Mouse (Mus musculus): ENCODE data around the gene Dscaml1. TPM values are rescaled to one million over a fixed set of nuclear protein-coding genes. Genes with fewer than 3 reads are reported as not detected.

Gene Dscaml1
- total and polyA plus RNA-seq, 3 experiments = not detected

- Histone ChIP-seq H3K79me2 (ENCODE audit: control insufficient read depth, insufficient read depth, low read length, poor library complexity) (no peaks in the 10 kb centered on the region), H3K36me3 (ENCODE audit: control insufficient read depth in 1 of 2, insufficient read depth in 2 of 2, low read length in 2 of 2) (no peaks in the 10 kb centered on the region), H3K9ac (ENCODE audit: control insufficient read depth, low read depth, low read length, poor library complexity, severe bottlenecking) (no peak overlapping the region), H3K4me1 (ENCODE audit: control insufficient read depth in 1 of 2, insufficient read depth in 2 of 2, low read length in 2 of 2) (no peaks in the 10 kb centered on the region), H3K9me3 (replicated peaks; ENCODE audit: insufficient read depth, low read length) (no peaks in the 10 kb centered on the region), H3K4me3 (ENCODE audit: control insufficient read depth in 1 of 2, insufficient read depth in 1 of 2, low read depth in 2 of 2, low read length in 2 of 2) (no peak overlapping the region; a peak in 1 of 4 replicates), H3K27ac (ENCODE audit: control insufficient read depth, low read depth, low read length) (no peak overlapping the region), H3K27me3 (ENCODE audit: control insufficient read depth in 1 of 2, insufficient read depth in 2 of 2, low read length in 2 of 2) (no peaks in the 10 kb centered on the region)
- DNase-seq (ENCODE audit: low read depth, low spot score) = peak; percentile 86
- no peak for TF ChIP-seq RCOR1 (IDR thresholded peaks at IDR 0.05; ENCODE audit: low read depth, low read length)
- TF ChIP-seq CTCF (IDR thresholded peaks at IDR 0.05 in 2 of 3, conservative IDR thresholded peaks at IDR 0.05 in 1 of 3; ENCODE audit: control insufficient read depth in 1 of 3, insufficient read depth in 1 of 3, low read depth in 2 of 3, low read length in 3 of 3, poor library complexity in 1 of 3, severe bottlenecking in 1 of 3) = peak; percentile 72 to 91 (median 76)
- no peak for TF ChIP-seq POLR2AphosphoS5 (IDR thresholded peaks at IDR 0.05; ENCODE audit: borderline replicate concordance, low read depth, low read length)
- TF ChIP-seq ZKSCAN1 (IDR thresholded peaks at IDR 0.05; ENCODE audit: low read depth, low read length) = no peak
- TF ChIP-seq EP300 (IDR thresholded peaks at IDR 0.05; ENCODE audit: low read depth in 1 of 2, low read length in 2 of 2) = no peak
- no peak for TF ChIP-seq MXI1 (IDR thresholded peaks at IDR 0.05; ENCODE audit: low read depth, low read length)
- no peak for TF ChIP-seq BHLHE40 (IDR thresholded peaks at IDR 0.05; ENCODE audit: borderline replicate concordance, low read depth, low read length)
- TF ChIP-seq JUND (IDR thresholded peaks at IDR 0.05; ENCODE audit: low read depth, low read length) = no peak
- TF ChIP-seq POLR2A (IDR thresholded peaks at IDR 0.05; ENCODE audit: control insufficient read depth in 1 of 2, insufficient read depth in 1 of 2, low read depth in 1 of 2, low read length in 2 of 2, poor library complexity in 1 of 2) = no peak
- TF ChIP-seq POLR2AphosphoS2 (IDR thresholded peaks at IDR 0.05; ENCODE audit: low read length) = no peak
- TF ChIP-seq CHD1 (IDR thresholded peaks at IDR 0.05; ENCODE audit: low read depth, low read length) = no peak
- TF ChIP-seq TCF12 (IDR thresholded peaks at IDR 0.05; ENCODE audit: low read depth, low read length) = no peak
- no peak for TF ChIP-seq MAFK (IDR thresholded peaks at IDR 0.05; ENCODE audit: borderline replicate concordance, low read depth, low read length)
- TF ChIP-seq HCFC1 (IDR thresholded peaks at IDR 0.05; ENCODE audit: low read depth, low read length) = 0 out of 2 replicates have a peak, but pooled peaks have one; percentile 15
- TF ChIP-seq ZMIZ1 (IDR thresholded peaks at IDR 0.05; ENCODE audit: low read depth, low read length) = no peak
- no peak for TF ChIP-seq GATA1 (IDR thresholded peaks at IDR 0.05; ENCODE audit: low read depth, low read length)
- no peak for TF ChIP-seq ZNF384 (IDR thresholded peaks at IDR 0.05; ENCODE audit: low read depth, low read length)
- no peak for TF ChIP-seq MEF2A (IDR thresholded peaks at IDR 0.05; ENCODE audit: extremely low read depth, insufficient replicate concordance, low read depth, low read length, poor library complexity, severe bottlenecking)
- TF ChIP-seq NRF1 (IDR thresholded peaks at IDR 0.05; ENCODE audit: insufficient read depth, low read depth, low read length, poor library complexity, severe bottlenecking) = no peak
- TF ChIP-seq SIN3A (IDR thresholded peaks at IDR 0.05; ENCODE audit: low read length) = no peak
- TF ChIP-seq USF2 (IDR thresholded peaks at IDR 0.05; ENCODE audit: borderline replicate concordance in 1 of 2, insufficient read depth in 1 of 2, low read depth in 1 of 2, low read length in 2 of 2) = no peak
- TF ChIP-seq ELF1 (IDR thresholded peaks at IDR 0.05; ENCODE audit: low read depth, low read length) = no peak
- TF ChIP-seq SMC3 (IDR thresholded peaks at IDR 0.05; ENCODE audit: low read depth, low read length) = peak; percentile 17; the same call in 1 of the 2 replicates
- TF ChIP-seq MYB (IDR thresholded peaks at IDR 0.05; ENCODE audit: low read depth, low read length) = no peak
- no peak for TF ChIP-seq MYC (IDR thresholded peaks at IDR 0.05; ENCODE audit: low read depth, low read length)
- peak; percentile 13 for TF ChIP-seq RAD21 (IDR thresholded peaks at IDR 0.05; ENCODE audit: low read depth, low read length)
- TF ChIP-seq ZC3H11A (IDR thresholded peaks at IDR 0.05; ENCODE audit: low read depth, low read length) = no peak
- TF ChIP-seq ETS1 (IDR thresholded peaks at IDR 0.05; ENCODE audit: low read depth, low read length) = no peak
These were observed 14.1 kb upstream of the Dscaml1 start for GRCm38 (mm10) chr9:45412287-45412686.
